In the genomic region with DNA sequence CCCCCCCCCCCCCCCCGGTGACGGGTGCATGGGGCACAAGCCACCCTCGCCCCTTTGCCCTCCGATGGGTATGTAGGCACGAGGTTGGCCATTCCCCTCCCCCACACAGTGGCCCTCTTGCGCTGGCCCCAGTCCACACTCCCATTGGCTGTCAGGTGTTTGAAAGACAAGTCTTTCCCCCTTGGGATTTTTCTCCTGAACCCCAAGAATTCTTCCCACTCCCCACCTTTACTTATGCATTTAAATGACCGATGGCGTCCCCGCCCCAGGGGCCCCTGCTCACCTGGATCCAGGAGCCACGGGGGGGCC, we compare ENCODE assay signal across 8 mouse cellular contexts. TPM values are rescaled to one million over a fixed set of nuclear protein-coding genes. Genes with fewer than 3 reads are reported as not detected.
A peak's percentile ranks its signal among the peaks of the same experiment; 100 is the strongest.
DNase-seq lines count a peak whose midpoint lies in the region; ATAC-seq and TF ChIP-seq lines count a peak whose summit lies in the region.

No protein-coding gene starts in this region.

- H3K9me3 ChIP-seq in neural tube, embryonic 11.5 days (ENCODE audit: control insufficient read depth, low read length), result no peaks in the 10 kb centered on the region
- no peaks in the 10 kb centered on the region for H3K9me3 ChIP-seq in forebrain, embryonic 13.5 days (replicated peaks)
- no peaks in the 10 kb centered on the region for H3K9me3 ChIP-seq in intestine, postnatal 0 days (ENCODE audit: control insufficient read depth)
- no peaks in the 10 kb centered on the region for H3K9me3 ChIP-seq in liver, embryonic 13.5 days (replicated peaks)
- no peaks in the 10 kb centered on the region for H3K9me3 ChIP-seq in neural tube, embryonic 14.5 days (ENCODE audit: control insufficient read depth, low read length)

- H3K9ac ChIP-seq in neural tube, embryonic 11.5 days (ENCODE audit: low read length), result peak overlapping the region; percentile 88
- H3K9ac ChIP-seq in forebrain, embryonic 13.5 days, result peak overlapping the region; percentile 97
- H3K9ac ChIP-seq in intestine, postnatal 0 days (ENCODE audit: low read depth, low read length), result peak overlapping the region; percentile 92
- H3K9ac ChIP-seq in liver, embryonic 13.5 days, result peak overlapping the region; percentile 98
- peak overlapping the region; percentile 98 for H3K9ac ChIP-seq in neural tube, embryonic 14.5 days (replicated peaks; ENCODE audit: low read depth, low read length)

- peak; percentile 35; the same call in 1 of the 2 replicates for ATAC-seq in neural tube, embryonic 11.5 days (ENCODE audit: insufficient read depth, low FRiP score, low TSS enrichment)
- ATAC-seq in forebrain, embryonic 13.5 days, result no peak
- ATAC-seq in intestine, postnatal 0 days, result peak; percentile 24; the same call in 1 of the 2 replicates
- ATAC-seq in liver, embryonic 13.5 days (ENCODE audit: low read depth), result no peak
- ATAC-seq in neural tube, embryonic 14.5 days (ENCODE audit: low read depth), result peak; percentile 9; the same call in 1 of the 2 replicates
- no peak for ATAC-seq in activated CD4-positive, CD25-positive, alpha-beta regulatory T cell, adult 4 months

- H3K27me3 ChIP-seq in neural tube, embryonic 11.5 days (ENCODE audit: control insufficient read depth, insufficient read depth, low read length), result no peaks in the 10 kb centered on the region
- no peaks in the 10 kb centered on the region for H3K27me3 ChIP-seq in forebrain, embryonic 13.5 days
- no peaks in the 10 kb centered on the region for H3K27me3 ChIP-seq in intestine, postnatal 0 days (replicated peaks; ENCODE audit: control insufficient read depth, insufficient read depth, low read length)
- H3K27me3 ChIP-seq in liver, embryonic 13.5 days, result no peaks in the 10 kb centered on the region
- no peaks in the 10 kb centered on the region for H3K27me3 ChIP-seq in neural tube, embryonic 14.5 days (ENCODE audit: control insufficient read depth, insufficient read depth, low read length)

- 0% methylated on average over 9 of the region's 10 CpGs for WGBS in neural tube, embryonic 11.5 days
- WGBS in forebrain, embryonic 13.5 days, result under 1% methylated on average over 8 of the region's 10 CpGs
- WGBS in intestine, postnatal 0 days, result 5% methylated on average over 8 of the region's 10 CpGs
- WGBS in liver, embryonic 13.5 days (ENCODE audit: insufficient replicate concordance), result under 1% methylated on average over 9 of the region's 10 CpGs
- WGBS in neural tube, embryonic 14.5 days, result 3% methylated on average over 7 of the region's 10 CpGs

- peaks cover 5% of the 10 kb centered on the region; the same call in 1 of the 2 replicates for H3K36me3 ChIP-seq in neural tube, embryonic 11.5 days (ENCODE audit: control insufficient read depth, insufficient read depth, low read length)
- peaks cover 16% of the 10 kb centered on the region for H3K36me3 ChIP-seq in forebrain, embryonic 13.5 days (ENCODE audit: poor library complexity, severe bottlenecking)
- peaks cover 12% of the 10 kb centered on the region; the same call in 1 of the 2 replicates for H3K36me3 ChIP-seq in intestine, postnatal 0 days (ENCODE audit: control insufficient read depth, insufficient read depth)
- peaks cover 25% of the 10 kb centered on the region for H3K36me3 ChIP-seq in liver, embryonic 13.5 days
- H3K36me3 ChIP-seq in neural tube, embryonic 14.5 days (ENCODE audit: control insufficient read depth, insufficient read depth, low read length), result peaks cover 16% of the 10 kb centered on the region

- H3K4me1 ChIP-seq in neural tube, embryonic 11.5 days (ENCODE audit: control insufficient read depth, insufficient read depth, low read length), result peaks cover 13% of the 10 kb centered on the region
- peaks cover 22% of the 10 kb centered on the region for H3K4me1 ChIP-seq in forebrain, embryonic 13.5 days
- H3K4me1 ChIP-seq in intestine, postnatal 0 days (replicated peaks; ENCODE audit: control insufficient read depth, insufficient read depth, low read length), result no peaks in the 10 kb centered on the region
- H3K4me1 ChIP-seq in liver, embryonic 13.5 days (replicated peaks), result peaks cover 52% of the 10 kb centered on the region
- H3K4me1 ChIP-seq in neural tube, embryonic 14.5 days (ENCODE audit: control insufficient read depth, insufficient read depth, low read length), result peaks cover 18% of the 10 kb centered on the region

- peak overlapping the region; percentile 99 for H3K4me3 ChIP-seq in neural tube, embryonic 11.5 days (ENCODE audit: low read depth, low read length)
- H3K4me3 ChIP-seq in forebrain, embryonic 13.5 days, result peak overlapping the region; percentile 100
- peak overlapping the region; percentile 98 for H3K4me3 ChIP-seq in intestine, postnatal 0 days (ENCODE audit: low read depth, low read length)
- peak overlapping the region; percentile 100 for H3K4me3 ChIP-seq in liver, embryonic 13.5 days (replicated peaks)
- peak overlapping the region; percentile 97 for H3K4me3 ChIP-seq in neural tube, embryonic 14.5 days (ENCODE audit: low read depth, low read length)

- peak overlapping the region; percentile 100 for H3K27ac ChIP-seq in neural tube, embryonic 11.5 days (ENCODE audit: low read depth, low read length)
- peak overlapping the region; percentile 100 for H3K27ac ChIP-seq in forebrain, embryonic 13.5 days
- peak overlapping the region; percentile 100 for H3K27ac ChIP-seq in intestine, postnatal 0 days (ENCODE audit: low read depth, low read length)
- H3K27ac ChIP-seq in liver, embryonic 13.5 days, result peak overlapping the region; percentile 100
- peak overlapping the region; percentile 100 for H3K27ac ChIP-seq in neural tube, embryonic 14.5 days (ENCODE audit: low read depth, low read length)

- DNase-seq in neural tube, embryonic 11.5 days (ENCODE audit: low spot score), result peak; percentile 80
- no peak for DNase-seq in neural tube, embryonic 10.5 days (ENCODE audit: extremely low spot score, low spot score)
- peak; percentile 79 for DNase-seq in brain, adult 2 months (ENCODE audit: low read depth, low spot score)
- DNase-seq in liver, embryonic 13.5 days, result peak; percentile 53

- no peak for TF ChIP-seq CTCF in intestine, postnatal 0 days (IDR thresholded peaks at IDR 0.05; ENCODE audit: low read depth)

- H3K4me2 ChIP-seq in neural tube, embryonic 11.5 days (ENCODE audit: low read depth), result peak overlapping the region; percentile 93
- peak overlapping the region; percentile 87 for H3K4me2 ChIP-seq in forebrain, embryonic 13.5 days
- peak overlapping the region; percentile 80 for H3K4me2 ChIP-seq in intestine, postnatal 0 days (replicated peaks; ENCODE audit: low read depth)
- peak overlapping the region; percentile 99 for H3K4me2 ChIP-seq in liver, embryonic 13.5 days
- H3K4me2 ChIP-seq in neural tube, embryonic 14.5 days (ENCODE audit: low read depth, low read length), result peak overlapping the region; percentile 99

RNA-seq across cellular contexts. Expression of a gene that starts 0.6 kb away (rescaled TPM):
- 116 and 133 TPM in 2 replicates for polyA plus RNA-seq in neural tube, embryonic 11.5 days (2014; fragmentation: Nextera tagmentation; extraction: Ambion mirVana)
- 124 and 125 TPM in 2 replicates for polyA plus RNA-seq in forebrain, embryonic 13.5 days (2015; fragmentation: Nextera tagmentation; extraction: Ambion mirVana)
- 51.8 and 60.0 TPM in 2 replicates for polyA plus RNA-seq in intestine, postnatal 0 days (2015; fragmentation: Nextera tagmentation; extraction: Ambion mirVana)
- 42.0 and 53.3 TPM in 2 replicates for polyA plus RNA-seq in liver, embryonic 13.5 days (2015; fragmentation: Nextera tagmentation; extraction: Ambion mirVana)
- polyA plus RNA-seq in neural tube, embryonic 14.5 days (2014; fragmentation: Nextera tagmentation; extraction: Ambion mirVana), result 109 and 160 TPM in 2 replicates
- 100 to 1,000 TPM in 1 of 2 experiments, 10 to 100 TPM in 1; 99.8 to 116 TPM for polyA plus RNA-seq in activated CD4-positive, CD25-positive, alpha-beta regulatory T cell, adult 4 months (2017; shearing (Covaris generic))

RNA-seq across cellular contexts. Expression of a gene that starts 2.5 kb away (rescaled TPM):
- polyA plus RNA-seq in neural tube, embryonic 11.5 days (2014; fragmentation: Nextera tagmentation; extraction: Ambion mirVana), result 9.2 and 10.3 TPM in 2 replicates
- polyA plus RNA-seq in forebrain, embryonic 13.5 days (2015; fragmentation: Nextera tagmentation; extraction: Ambion mirVana), result 8.7 and 10.0 TPM in 2 replicates
- 15.2 and 16.7 TPM in 2 replicates for polyA plus RNA-seq in intestine, postnatal 0 days (2015; fragmentation: Nextera tagmentation; extraction: Ambion mirVana)
- 4.4 and 5.2 TPM in 2 replicates for polyA plus RNA-seq in liver, embryonic 13.5 days (2015; fragmentation: Nextera tagmentation; extraction: Ambion mirVana)
- polyA plus RNA-seq in neural tube, embryonic 14.5 days (2014; fragmentation: Nextera tagmentation; extraction: Ambion mirVana), result 19.1 and 20.7 TPM in 2 replicates
- polyA plus RNA-seq in activated CD4-positive, CD25-positive, alpha-beta regulatory T cell, adult 4 months (2017; shearing (Covaris generic)), result 100 to 1,000 TPM; 152 to 211 TPM

RNA-seq across cellular contexts. Expression of a gene that starts 21.3 kb away (rescaled TPM):
- not detected in 2 replicates for polyA plus RNA-seq in neural tube, embryonic 11.5 days (2014; fragmentation: Nextera tagmentation; extraction: Ambion mirVana)
- 0.20 TPM in 1 of 2 replicates, not detected in the other for polyA plus RNA-seq in forebrain, embryonic 13.5 days (2015; fragmentation: Nextera tagmentation; extraction: Ambion mirVana)
- 0.97 and 0.98 TPM in 2 replicates for polyA plus RNA-seq in intestine, postnatal 0 days (2015; fragmentation: Nextera tagmentation; extraction: Ambion mirVana)
- 0.31 and 0.36 TPM in 2 replicates for polyA plus RNA-seq in liver, embryonic 13.5 days (2015; fragmentation: Nextera tagmentation; extraction: Ambion mirVana)
- 0.16 and 0.18 TPM in 2 replicates for polyA plus RNA-seq in neural tube, embryonic 14.5 days (2014; fragmentation: Nextera tagmentation; extraction: Ambion mirVana)
- polyA plus RNA-seq in activated CD4-positive, CD25-positive, alpha-beta regulatory T cell, adult 4 months (2017; shearing (Covaris generic)), result 10 to 100 TPM in 1 of 2 experiments, 1 to 10 TPM in 1; 4.8 to 19.7 TPM

RNA-seq across cellular contexts. Expression of a gene that starts 29.7 kb away (rescaled TPM):
- polyA plus RNA-seq in neural tube, embryonic 11.5 days (2014; fragmentation: Nextera tagmentation; extraction: Ambion mirVana), result 0.93 TPM in 1 of 2 replicates, not detected in the other
- not detected in 2 replicates for polyA plus RNA-seq in forebrain, embryonic 13.5 days (2015; fragmentation: Nextera tagmentation; extraction: Ambion mirVana)
- 0.25 and 0.90 TPM in 2 replicates for polyA plus RNA-seq in intestine, postnatal 0 days (2015; fragmentation: Nextera tagmentation; extraction: Ambion mirVana)
- 0.39 and 0.41 TPM in 2 replicates for polyA plus RNA-seq in liver, embryonic 13.5 days (2015; fragmentation: Nextera tagmentation; extraction: Ambion mirVana)
- polyA plus RNA-seq in neural tube, embryonic 14.5 days (2014; fragmentation: Nextera tagmentation; extraction: Ambion mirVana), result not detected in 2 replicates
- 10 to 100 TPM; 42.9 to 45.4 TPM for polyA plus RNA-seq in activated CD4-positive, CD25-positive, alpha-beta regulatory T cell, adult 4 months (2017; shearing (Covaris generic))

RNA-seq across cellular contexts. Expression of a gene that starts 31.0 kb away (rescaled TPM):
- polyA plus RNA-seq in neural tube, embryonic 11.5 days (2014; fragmentation: Nextera tagmentation; extraction: Ambion mirVana), result not detected in 2 replicates
- 0.20 TPM in 1 of 2 replicates, not detected in the other for polyA plus RNA-seq in forebrain, embryonic 13.5 days (2015; fragmentation: Nextera tagmentation; extraction: Ambion mirVana)
- 5.1 and 6.4 TPM in 2 replicates for polyA plus RNA-seq in intestine, postnatal 0 days (2015; fragmentation: Nextera tagmentation; extraction: Ambion mirVana)
- 0.54 and 0.62 TPM in 2 replicates for polyA plus RNA-seq in liver, embryonic 13.5 days (2015; fragmentation: Nextera tagmentation; extraction: Ambion mirVana)
- polyA plus RNA-seq in neural tube, embryonic 14.5 days (2014; fragmentation: Nextera tagmentation; extraction: Ambion mirVana), result 0.33 and 0.43 TPM in 2 replicates
- polyA plus RNA-seq in activated CD4-positive, CD25-positive, alpha-beta regulatory T cell, adult 4 months (2017; shearing (Covaris generic)), result 1 to 10 TPM; 1.9 to 3.7 TPM

Comparison
In these comparisons a context has a peak if more than half of its experiments do, and no peak if none do; other contexts are left out.
1. ATAC-seq: peak in neural tube, embryonic 11.5 days (single experiment), intestine, postnatal 0 days (single experiment) and neural tube, embryonic 14.5 days (single experiment); none in forebrain, embryonic 13.5 days (single experiment), liver, embryonic 13.5 days (single experiment) and activated CD4-positive, CD25-positive, alpha-beta regulatory T cell, adult 4 months (single experiment).
2. Peak in every context shown above with its lines, with median percentiles within 50 percentile points of each other: H3K27ac ChIP-seq, H3K4me2 ChIP-seq, H3K4me3 ChIP-seq and H3K9ac ChIP-seq.